Mouse (Mus musculus): ENCODE results near the gene Dcaf11. TPM values are rescaled to one million over a fixed set of nuclear protein-coding genes. Genes with fewer than 3 reads are reported as not detected.
A peak's percentile ranks its signal among the peaks of the same experiment; 100 is the strongest.

The Dcaf11 gene
- polyA plus RNA-seq, 1 experiment from 2014 or later = 93.4 TPM

DNA sequence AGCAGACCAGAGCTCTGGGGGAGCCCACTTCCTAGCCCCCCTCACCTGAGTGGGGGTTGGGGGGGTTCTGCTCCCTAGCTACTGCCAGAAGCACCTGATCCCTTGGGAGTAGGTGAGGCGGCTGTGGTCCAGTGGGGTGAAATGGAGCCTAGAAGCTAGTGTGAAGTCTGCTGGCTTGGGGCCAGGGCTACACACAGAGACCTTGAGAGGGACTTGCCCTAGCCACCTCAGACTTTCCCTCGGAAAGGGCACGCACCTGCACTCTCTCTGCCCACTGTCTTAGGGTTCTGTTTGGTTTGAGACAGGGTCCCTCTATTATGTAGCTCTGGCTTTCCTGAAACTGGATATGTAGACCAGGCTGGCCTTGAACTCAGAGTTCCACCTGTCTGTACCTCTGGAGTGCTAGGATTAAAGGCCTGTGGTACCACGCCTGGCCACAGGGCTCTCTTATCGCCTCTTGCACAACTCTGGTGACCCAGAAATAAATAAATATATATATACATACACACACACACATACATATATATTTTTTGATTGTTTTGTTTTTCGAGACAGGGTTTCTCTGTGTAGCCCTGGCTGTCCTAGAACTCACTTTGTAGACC is 19.0 kb downstream of the Dcaf11 start:
- TF ChIP-seq CTCF (IDR thresholded peaks at IDR 0.05) (peak; percentile 23; the same call in 1 of the 2 replicates), EP300 (IDR thresholded peaks at IDR 0.05) (no peak)
- H3K27ac ChIP-seq (ENCODE audit: low read length) = peak overlapping the region; percentile 91
- ATAC-seq = peak; percentile 27

DNA sequence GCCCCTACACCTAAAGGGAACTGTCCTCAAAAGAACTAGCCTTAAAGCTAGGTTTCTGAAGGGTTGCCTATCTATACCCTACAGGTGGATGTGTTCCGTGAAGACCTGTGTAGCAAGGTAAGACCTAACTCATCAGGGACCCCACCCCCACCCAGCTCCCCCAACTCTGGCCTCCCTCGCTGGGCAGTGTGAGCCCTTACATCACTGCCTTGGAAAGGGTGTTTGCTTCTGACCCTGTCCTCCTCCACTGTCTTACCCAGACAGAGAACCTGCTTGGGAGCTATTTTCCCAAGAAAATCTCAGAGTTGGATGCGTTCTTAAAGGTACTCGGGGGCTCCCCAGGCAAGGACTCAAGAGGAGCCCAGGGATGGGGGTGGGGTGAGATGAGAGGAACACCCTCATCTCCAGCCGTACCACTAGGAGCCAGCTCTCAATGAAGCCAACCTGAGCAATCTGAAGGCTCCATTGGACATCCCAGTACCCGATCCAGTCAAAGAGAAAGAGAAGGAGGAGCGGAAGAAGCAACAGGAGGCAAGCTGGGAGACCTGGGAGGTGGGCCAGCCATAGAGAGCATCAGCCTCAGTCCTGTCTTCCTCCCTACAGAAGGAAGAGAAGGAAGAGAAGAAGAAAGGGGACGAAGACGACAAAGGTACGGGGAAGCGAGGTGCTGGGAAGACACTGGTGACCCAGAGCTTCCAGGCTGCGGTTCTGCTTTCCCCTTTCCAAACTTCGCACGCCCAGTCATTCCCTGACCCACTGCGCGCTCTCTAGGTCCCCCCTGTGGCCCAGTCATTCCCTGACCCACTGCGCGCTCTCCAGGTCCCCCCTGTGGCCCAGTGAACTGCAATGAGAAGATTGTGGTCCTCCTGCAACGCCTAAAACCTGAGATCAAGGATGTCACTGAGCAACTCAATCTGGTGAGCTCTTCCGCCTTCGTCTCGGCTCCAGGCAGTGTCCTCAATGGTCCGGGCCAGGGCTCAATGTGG is 20.0 kb downstream of the Dcaf11 start:
- WGBS = 91% methylated on average over 23 of the region's 23 CpGs
- DNase-seq (ENCODE audit: low spot score) (no peak), ATAC-seq (no peak)
- H3K4me2 ChIP-seq (replicated peaks; ENCODE audit: low read depth, low read length) = no peak overlapping the region
- no peaks in the 10 kb centered on the region for H3K27me3 ChIP-seq (replicated peaks; ENCODE audit: insufficient read depth, low read length)
- TF ChIP-seq EP300 (IDR thresholded peaks at IDR 0.05) = no peak
- no peak for TF ChIP-seq CTCF (IDR thresholded peaks at IDR 0.05)
- no peak overlapping the region for H3K27ac ChIP-seq (ENCODE audit: low read length)
- peaks cover 3% of the 10 kb centered on the region; the same call in 1 of the 2 replicates for H3K4me1 ChIP-seq (ENCODE audit: insufficient read depth, low read depth, low read length)
- no peaks in the 10 kb centered on the region for H3K9me3 ChIP-seq (ENCODE audit: low read length)
- no peak overlapping the region for H3K9ac ChIP-seq (replicated peaks; ENCODE audit: low read depth)
- no peak overlapping the region for H3K4me3 ChIP-seq (ENCODE audit: low read depth, low read length)
- H3K36me3 ChIP-seq (ENCODE audit: insufficient read depth, low read length) = peaks cover 15% of the 10 kb centered on the region; the same call in 1 of the 2 replicates

More for the DNA sequence above, 19.0 kb downstream of the Dcaf11 start:
- H3K9me3 ChIP-seq (ENCODE audit: low read length) = no peaks in the 10 kb centered on the region
- WGBS = 22% methylated on average over 6 of the region's 6 CpGs
- peak; percentile 72 for DNase-seq (ENCODE audit: low spot score)
- H3K27me3 ChIP-seq (replicated peaks; ENCODE audit: insufficient read depth, low read length) = no peaks in the 10 kb centered on the region
- peak overlapping the region; percentile 93 for H3K4me2 ChIP-seq (replicated peaks; ENCODE audit: low read depth, low read length)
- H3K4me3 ChIP-seq (ENCODE audit: low read depth, low read length) = peak overlapping the region; percentile 92
- H3K36me3 ChIP-seq (ENCODE audit: insufficient read depth, low read length) = peaks cover 15% of the 10 kb centered on the region; the same call in 1 of the 2 replicates
- peak overlapping the region; percentile 92 for H3K9ac ChIP-seq (replicated peaks; ENCODE audit: low read depth)
- H3K4me1 ChIP-seq (ENCODE audit: insufficient read depth, low read depth, low read length) = peaks cover 3% of the 10 kb centered on the region; the same call in 1 of the 2 replicates

DNA sequence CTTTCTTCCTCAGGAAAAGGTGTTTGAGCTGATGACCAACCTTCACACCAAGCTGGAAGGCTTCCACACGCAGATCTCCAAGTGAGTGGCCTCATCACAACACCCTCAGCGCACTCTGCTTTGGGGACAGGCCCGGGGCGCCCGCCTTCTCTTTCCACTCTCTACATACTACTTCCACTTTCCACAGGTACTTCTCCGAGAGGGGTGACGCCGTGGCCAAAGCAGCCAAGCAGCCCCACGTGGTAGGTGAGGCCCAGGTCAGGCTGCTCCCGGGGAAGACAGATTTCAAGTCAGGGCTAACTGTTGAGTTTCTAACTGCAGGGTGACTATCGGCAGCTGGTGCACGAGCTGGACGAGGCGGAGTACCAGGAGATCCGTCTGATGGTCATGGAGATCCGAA is 20.9 kb downstream of the Dcaf11 start:
- Histone ChIP-seq H3K4me1 (ENCODE audit: insufficient read depth, low read depth, low read length) (no peaks in the 10 kb centered on the region; the same call in 1 of the 2 replicates), H3K4me3 (ENCODE audit: low read depth, low read length) (no peak overlapping the region), H3K36me3 (ENCODE audit: insufficient read depth, low read length) (peaks cover 15% of the 10 kb centered on the region; the same call in 1 of the 2 replicates), H3K27me3 (replicated peaks; ENCODE audit: insufficient read depth, low read length) (no peaks in the 10 kb centered on the region), H3K9ac (replicated peaks; ENCODE audit: low read depth) (no peak overlapping the region), H3K27ac (ENCODE audit: low read length) (no peak overlapping the region), H3K9me3 (ENCODE audit: low read length) (no peaks in the 10 kb centered on the region), H3K4me2 (replicated peaks; ENCODE audit: low read depth, low read length) (no peak overlapping the region)
- 93% methylated on average over 16 of the region's 16 CpGs for WGBS
- TF ChIP-seq EP300 (IDR thresholded peaks at IDR 0.05) (no peak), CTCF (IDR thresholded peaks at IDR 0.05) (no peak)
- DNase-seq (ENCODE audit: low spot score) (no peak), ATAC-seq (no peak)

- DNase-seq (ENCODE audit: low spot score) (no peak), ATAC-seq (no peak)
- WGBS = 78% methylated on average over 9 of the region's 9 CpGs
- no peaks in the 10 kb centered on the region; the same call in 1 of the 2 replicates for H3K4me1 ChIP-seq (ENCODE audit: insufficient read depth, low read depth, low read length)
- H3K27ac ChIP-seq (ENCODE audit: low read length) = no peak overlapping the region
- H3K4me2 ChIP-seq (replicated peaks; ENCODE audit: low read depth, low read length) = no peak overlapping the region
- peaks cover 18% of the 10 kb centered on the region; the same call in 1 of the 2 replicates for H3K36me3 ChIP-seq (ENCODE audit: insufficient read depth, low read length)
- H3K27me3 ChIP-seq (replicated peaks; ENCODE audit: insufficient read depth, low read length) = no peaks in the 10 kb centered on the region
- H3K4me3 ChIP-seq (ENCODE audit: low read depth, low read length) = no peak overlapping the region
- H3K9me3 ChIP-seq (ENCODE audit: low read length) = no peaks in the 10 kb centered on the region
- TF ChIP-seq EP300 (IDR thresholded peaks at IDR 0.05) = no peak
- TF ChIP-seq CTCF (IDR thresholded peaks at IDR 0.05) = peak; percentile 60
- H3K9ac ChIP-seq (replicated peaks; ENCODE audit: low read depth) = no peak overlapping the region
These were observed 22.3 kb downstream of the Dcaf11 start for GRCm38 (mm10) chr14:55581981-55582681.

DNA sequence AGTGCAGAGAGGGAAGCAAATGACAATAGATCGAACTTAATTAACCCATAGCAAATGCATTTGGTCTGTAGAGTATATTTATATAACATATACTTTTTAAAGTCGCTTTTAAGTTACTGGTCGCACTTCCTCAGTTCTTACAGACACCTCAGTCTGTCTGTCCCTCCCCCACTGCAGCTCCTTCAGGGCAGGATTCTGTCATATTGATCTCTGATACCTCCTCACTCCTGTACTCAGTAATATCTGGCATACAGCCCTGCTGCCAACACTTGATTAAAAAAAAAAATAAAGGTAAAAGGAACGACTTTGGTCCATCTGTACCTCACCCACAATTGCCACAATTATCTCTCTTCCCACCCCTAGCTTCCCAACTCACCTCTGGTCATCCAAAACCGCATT is 24.5 kb downstream of the Dcaf11 start:
- Histone ChIP-seq H3K9me3 (ENCODE audit: low read length) (no peaks in the 10 kb centered on the region), H3K36me3 (ENCODE audit: insufficient read depth, low read length) (peaks cover 18% of the 10 kb centered on the region; the same call in 1 of the 2 replicates), H3K27me3 (replicated peaks; ENCODE audit: insufficient read depth, low read length) (no peaks in the 10 kb centered on the region), H3K27ac (ENCODE audit: low read length) (no peak overlapping the region), H3K4me1 (ENCODE audit: insufficient read depth, low read depth, low read length) (no peaks in the 10 kb centered on the region; the same call in 1 of the 2 replicates), H3K9ac (replicated peaks; ENCODE audit: low read depth) (no peak overlapping the region), H3K4me2 (replicated peaks; ENCODE audit: low read depth, low read length) (peak overlapping the region; percentile 81), H3K4me3 (ENCODE audit: low read depth, low read length) (peak overlapping the region; percentile 57)
- TF ChIP-seq CTCF (IDR thresholded peaks at IDR 0.05) = no peak
- no peak for TF ChIP-seq EP300 (IDR thresholded peaks at IDR 0.05)
- no peak for ATAC-seq
- no peak for DNase-seq (ENCODE audit: low spot score)
- WGBS = 38% methylated on average over 5 of the region's 5 CpGs
